Mouse (Mus musculus): Measurements from ENCODE around the gene Pja2.

GRCm38 (mm10) chr17:64286836-64287235 lies 44.9 kb downstream of the Pja2 start:
- TF ChIP-seq CTCF (IDR thresholded peaks at IDR 0.05; ENCODE audit: low read depth) (no peak), EP300 (IDR thresholded peaks at IDR 0.05; ENCODE audit: low read depth) (no peak)
